Mouse (Mus musculus) erythroblast, embryonic 14.5 days (primary cell): ENCODE data around the gene Cblb. TPM values are rescaled to one million over a fixed set of nuclear protein-coding genes. Genes with fewer than 3 reads are reported as not detected.
A peak's percentile ranks its signal among the peaks of the same experiment; 100 is the strongest.

Source experiments
- H3K27me3 ChIP-seq: 2 replicates; pipeline ENCODE4 v1.6.1; 2012; ENCODE audit warnings: inconsistent platforms; ENCODE audit not compliant: control insufficient read depth
- H3K36me3 ChIP-seq: 2 replicates; pipeline ENCODE4 v1.6.1; 2012; ENCODE audit warnings: mild to moderate bottlenecking, inconsistent platforms; ENCODE audit not compliant: control insufficient read depth
- H3K4me1 ChIP-seq: 2 replicates; pipeline ENCODE4 v1.6.1; 2012; ENCODE audit warnings: inconsistent platforms; ENCODE audit not compliant: control insufficient read depth
- H3K4me3 ChIP-seq: replicated peaks from 2 replicates; pipeline ENCODE3; 2012; ENCODE audit warnings: moderate library complexity, mild to moderate bottlenecking, inconsistent platforms
- H3K9me3 ChIP-seq: 2 replicates; pipeline ENCODE4 v1.6.1; 2012; ENCODE audit warnings: low read length, inconsistent platforms, mixed read lengths; ENCODE audit not compliant: control insufficient read depth
- GATA1 ChIP-seq: IDR thresholded peaks from 2 replicates; pipeline ENCODE4 v1.6.1; 2012; ENCODE audit warnings: low read length, inconsistent platforms, mixed read lengths
- TAL1 ChIP-seq: IDR thresholded peaks from 3 replicates; pipeline ENCODE4 v1.6.1; 2012; ENCODE audit warnings: low read length, inconsistent platforms, mixed read lengths
- polyA plus RNA-seq: library from polyadenylated mRNA; stranded (reverse); fragments of >175 nt; gene quantifications from 2 replicates; pipeline ENCODE4 v1.2.3, GENCODE M21; 2012

The Cblb gene
- polyA plus RNA-seq, 1 experiment: 0.10 TPM

DNA sequence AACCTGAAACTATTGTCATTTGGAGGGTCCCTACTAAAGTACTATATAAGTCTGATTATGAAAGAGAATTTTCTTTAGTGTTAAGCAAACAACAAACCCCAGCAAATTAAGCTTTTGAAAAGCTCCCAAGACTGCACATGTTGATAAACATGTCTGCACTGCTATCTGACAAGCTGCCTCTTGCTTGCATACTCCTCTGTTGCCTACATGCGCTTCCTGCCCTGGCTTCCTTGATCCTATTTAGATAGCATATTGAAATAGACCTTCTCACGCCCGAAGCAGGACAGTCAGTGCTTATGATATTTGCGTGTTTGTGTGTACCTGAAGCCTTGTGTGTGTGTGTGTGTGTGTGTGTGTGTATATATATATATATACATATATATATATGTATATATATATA, 14.0 kb downstream of the Cblb start:
- H3K36me3 ChIP-seq: peaks cover 9% of the 10 kb centered on the region
- no peaks in the 10 kb centered on the region; the same call in 1 of the 2 replicates for H3K4me1 ChIP-seq
- H3K27me3 ChIP-seq: no peaks in the 10 kb centered on the region
- H3K9me3 ChIP-seq: no peaks in the 10 kb centered on the region
- H3K4me3 ChIP-seq: no peak overlapping the region
- TF ChIP-seq TAL1 (no peak), GATA1 (no peak)

DNA sequence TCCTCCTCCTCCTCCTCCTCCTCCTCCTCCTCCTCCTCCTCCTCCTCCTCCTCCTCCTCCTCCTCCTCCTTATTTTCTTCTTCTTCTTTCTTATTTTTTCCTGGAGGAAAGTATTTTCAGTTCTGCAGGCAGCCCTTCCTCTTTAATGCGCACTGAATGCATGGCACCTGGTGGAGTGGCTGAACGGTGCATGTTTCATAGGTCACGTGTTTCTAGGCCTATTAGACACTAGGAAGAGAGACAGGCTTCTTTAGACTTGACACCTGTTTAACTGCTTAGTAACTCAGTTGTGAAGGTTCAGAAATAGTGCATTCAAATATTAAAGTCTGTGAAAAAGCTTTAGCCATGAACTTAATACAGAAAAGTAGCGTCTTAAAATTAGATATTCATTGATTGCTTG, 15.4 kb downstream of the Cblb start:
- TF ChIP-seq TAL1: no peak
- TF ChIP-seq GATA1: no peak
- H3K9me3 ChIP-seq: no peaks in the 10 kb centered on the region
- H3K4me3 ChIP-seq: no peak overlapping the region

DNA sequence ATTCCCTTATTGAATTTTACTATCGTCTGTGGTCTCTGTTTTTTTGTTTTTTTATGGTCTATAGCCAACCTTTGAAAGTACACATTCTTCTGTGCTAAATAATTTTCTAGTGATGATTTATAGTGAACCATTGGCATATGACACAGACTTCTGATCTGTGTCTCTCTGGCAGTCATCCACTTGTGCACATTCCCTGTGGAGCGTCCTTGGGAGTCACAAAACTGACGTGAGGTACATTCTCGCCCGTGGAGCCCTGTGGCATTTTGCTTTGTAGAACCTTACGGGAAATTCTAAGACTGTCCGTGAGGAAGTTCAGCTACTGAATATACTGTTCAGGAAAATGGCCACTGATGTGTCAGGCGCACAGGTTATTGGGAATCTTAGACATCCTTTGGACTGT, 20.1 kb downstream of the Cblb start:
- no peak for TF ChIP-seq TAL1
- no peak for TF ChIP-seq GATA1

More for the DNA sequence above, 15.4 kb downstream of the Cblb start:
- Histone ChIP-seq H3K27me3 (no peaks in the 10 kb centered on the region), H3K4me1 (no peaks in the 10 kb centered on the region; the same call in 1 of the 2 replicates), H3K36me3 (peaks cover 9% of the 10 kb centered on the region)

GRCm38 (mm10) chr16:52052734-52053133, 21.7 kb downstream of the Cblb start:
- TF ChIP-seq GATA1 (no peak), TAL1 (no peak)
- H3K9me3 ChIP-seq: no peaks in the 10 kb centered on the region
- H3K36me3 ChIP-seq: peaks cover 4% of the 10 kb centered on the region
- no peaks in the 10 kb centered on the region for H3K27me3 ChIP-seq
- no peak overlapping the region for H3K4me3 ChIP-seq
- peaks cover 9% of the 10 kb centered on the region for H3K4me1 ChIP-seq

More for the DNA sequence above, 20.1 kb downstream of the Cblb start:
- Histone ChIP-seq H3K36me3 (peaks cover 9% of the 10 kb centered on the region), H3K27me3 (no peaks in the 10 kb centered on the region), H3K4me1 (no peaks in the 10 kb centered on the region), H3K9me3 (no peaks in the 10 kb centered on the region), H3K4me3 (no peak overlapping the region)

- no peak overlapping the region for H3K4me3 ChIP-seq
- TF ChIP-seq GATA1: no peak
- no peak for TF ChIP-seq TAL1
These were observed 24.2 kb downstream of the Cblb start for GRCm38 (mm10) chr16:52055236-52055635.

DNA sequence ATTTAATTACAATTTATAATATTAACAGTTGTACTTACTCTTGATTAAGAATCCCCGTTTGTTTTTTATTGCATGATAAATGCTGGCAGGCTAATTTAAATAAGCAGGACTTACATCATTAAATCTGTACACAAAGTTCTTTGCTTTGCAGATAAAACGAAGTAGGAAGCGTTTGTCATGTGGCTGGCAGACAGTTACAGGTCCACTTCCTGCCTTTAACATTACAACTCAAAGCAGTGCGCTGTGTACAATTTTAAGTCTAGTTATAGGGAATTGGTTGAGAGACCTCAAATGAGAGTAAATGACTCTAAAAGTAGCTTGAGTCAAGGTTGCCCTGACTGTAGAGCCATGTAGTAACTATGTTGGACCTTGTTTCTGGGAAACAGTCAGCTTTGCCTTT, 25.1 kb downstream of the Cblb start:
- Histone ChIP-seq H3K4me1 (peaks cover 30% of the 10 kb centered on the region), H3K27me3 (no peaks in the 10 kb centered on the region), H3K4me3 (no peak overlapping the region), H3K36me3 (no peaks in the 10 kb centered on the region), H3K9me3 (no peaks in the 10 kb centered on the region)
- no peak for TF ChIP-seq GATA1
- no peak for TF ChIP-seq TAL1

More at GRCm38 (mm10) chr16:52055236-52055635, 24.2 kb downstream of the Cblb start:
- no peaks in the 10 kb centered on the region for H3K27me3 ChIP-seq
- H3K36me3 ChIP-seq: no peaks in the 10 kb centered on the region
- H3K9me3 ChIP-seq: no peaks in the 10 kb centered on the region
- H3K4me1 ChIP-seq: peaks cover 23% of the 10 kb centered on the region

- H3K27me3 ChIP-seq: no peaks in the 10 kb centered on the region
- H3K4me1 ChIP-seq: peaks cover 31% of the 10 kb centered on the region
- H3K9me3 ChIP-seq: no peaks in the 10 kb centered on the region
- TF ChIP-seq GATA1 (no peak), TAL1 (no peak)
- no peaks in the 10 kb centered on the region for H3K36me3 ChIP-seq
- H3K4me3 ChIP-seq: no peak overlapping the region
These were observed 26.3 kb downstream of the Cblb start for GRCm38 (mm10) chr16:52057335-52057734.

GRCm38 (mm10) chr16:52059535-52059934, 28.5 kb downstream of the Cblb start:
- TF ChIP-seq GATA1 (no peak), TAL1 (no peak)
- no peaks in the 10 kb centered on the region for H3K27me3 ChIP-seq
- H3K9me3 ChIP-seq: no peaks in the 10 kb centered on the region
- peaks cover 31% of the 10 kb centered on the region for H3K4me1 ChIP-seq
- H3K36me3 ChIP-seq: no peaks in the 10 kb centered on the region
- no peak overlapping the region for H3K4me3 ChIP-seq

GRCm38 (mm10) chr16:52060100-52060719, 29.2 kb downstream of the Cblb start:
- Histone ChIP-seq H3K9me3 (no peaks in the 10 kb centered on the region), H3K36me3 (no peaks in the 10 kb centered on the region), H3K27me3 (no peaks in the 10 kb centered on the region), H3K4me3 (peak overlapping the region; percentile 38), H3K4me1 (peaks cover 31% of the 10 kb centered on the region)
- no peak for TF ChIP-seq GATA1
- no peak for TF ChIP-seq TAL1
